Mouse (Mus musculus): ENCODE data around the gene Abca4. TPM values are rescaled to one million over a fixed set of nuclear protein-coding genes. Genes with fewer than 3 reads are reported as not detected.

The Abca4 gene
- polyA plus RNA-seq, 1 experiment from 2014 or later, result 3.3 TPM

GRCm38 (mm10) chr3:122150836-122151235 is 106.6 kb downstream of the Abca4 start:
- Histone ChIP-seq H3K4me2 (no peak overlapping the region), H3K9me3 (no peaks in the 10 kb centered on the region)
- no peak for ATAC-seq (ENCODE audit: low FRiP score, low read depth)

GRCm38 (mm10) chr3:122152431-122152830 is 108.2 kb downstream of the Abca4 start:
- H3K4me1 ChIP-seq (replicated peaks), result no peaks in the 10 kb centered on the region
- no peak overlapping the region for H3K9ac ChIP-seq
- no peak overlapping the region for H3K4me2 ChIP-seq
- no peak overlapping the region for H3K4me3 ChIP-seq
- H3K27me3 ChIP-seq, result no peaks in the 10 kb centered on the region
- H3K27ac ChIP-seq (replicated peaks), result no peak overlapping the region
- peak; percentile 59; the same call in 1 of the 2 replicates for ATAC-seq (ENCODE audit: low FRiP score, low read depth)
- H3K9me3 ChIP-seq, result no peaks in the 10 kb centered on the region
- H3K36me3 ChIP-seq, result no peaks in the 10 kb centered on the region
- 40% methylated on average over 4 of the region's 4 CpGs for WGBS

More at GRCm38 (mm10) chr3:122150836-122151235, 106.6 kb downstream of the Abca4 start:
- Histone ChIP-seq H3K4me1 (replicated peaks) (no peaks in the 10 kb centered on the region), H3K27ac (replicated peaks) (no peak overlapping the region), H3K27me3 (no peaks in the 10 kb centered on the region), H3K4me3 (no peak overlapping the region), H3K9ac (no peak overlapping the region), H3K36me3 (no peaks in the 10 kb centered on the region)
- 81% methylated on average over 7 of the region's 7 CpGs for WGBS

- 81% methylated on average over 2 of the region's 2 CpGs for WGBS
- no peak overlapping the region for H3K27ac ChIP-seq (replicated peaks)
- H3K36me3 ChIP-seq, result no peaks in the 10 kb centered on the region
- no peak for ATAC-seq (ENCODE audit: low FRiP score, low read depth)
- H3K4me3 ChIP-seq, result no peak overlapping the region
- H3K9me3 ChIP-seq, result no peaks in the 10 kb centered on the region
- H3K27me3 ChIP-seq, result no peaks in the 10 kb centered on the region
- H3K9ac ChIP-seq, result no peak overlapping the region
- H3K4me2 ChIP-seq, result no peak overlapping the region
- H3K4me1 ChIP-seq (replicated peaks), result no peaks in the 10 kb centered on the region
Measured at GRCm38 (mm10) chr3:122154080-122154479, 109.8 kb downstream of the Abca4 start.

- H3K4me3 ChIP-seq, result no peak overlapping the region
- H3K4me1 ChIP-seq (replicated peaks), result no peaks in the 10 kb centered on the region
- WGBS, result 87% methylated on average over 1 of the region's 1 CpGs
- no peak for ATAC-seq (ENCODE audit: low FRiP score, low read depth)
- H3K9me3 ChIP-seq, result no peaks in the 10 kb centered on the region
- H3K36me3 ChIP-seq, result no peaks in the 10 kb centered on the region
- no peak overlapping the region for H3K4me2 ChIP-seq
- no peak overlapping the region for H3K9ac ChIP-seq
- no peaks in the 10 kb centered on the region for H3K27me3 ChIP-seq
- no peak overlapping the region for H3K27ac ChIP-seq (replicated peaks)
Measured at GRCm38 (mm10) chr3:122159447-122159846, 115.2 kb downstream of the Abca4 start.

- Histone ChIP-seq H3K27me3 (no peaks in the 10 kb centered on the region), H3K36me3 (no peaks in the 10 kb centered on the region), H3K9ac (no peak overlapping the region), H3K9me3 (no peaks in the 10 kb centered on the region), H3K27ac (replicated peaks) (no peak overlapping the region), H3K4me1 (replicated peaks) (no peaks in the 10 kb centered on the region), H3K4me3 (no peak overlapping the region), H3K4me2 (no peak overlapping the region)
- 43% methylated on average over 10 of the region's 10 CpGs for WGBS
- ATAC-seq (ENCODE audit: low FRiP score, low read depth), result no peak
Measured at GRCm38 (mm10) chr3:122169616-122170178, 125.5 kb downstream of the Abca4 start.

- no peak for ATAC-seq (ENCODE audit: low FRiP score, low read depth)
Measured at GRCm38 (mm10) chr3:122170621-122171309, 126.5 kb downstream of the Abca4 start.

GRCm38 (mm10) chr3:122173526-122174150 is 129.4 kb downstream of the Abca4 start:
- no peaks in the 10 kb centered on the region for H3K4me1 ChIP-seq (replicated peaks)
- H3K4me3 ChIP-seq, result no peak overlapping the region
- no peak for ATAC-seq (ENCODE audit: low FRiP score, low read depth)
- H3K27ac ChIP-seq (replicated peaks), result no peak overlapping the region
- H3K27me3 ChIP-seq, result no peaks in the 10 kb centered on the region
- WGBS, result 52% methylated on average over 15 of the region's 15 CpGs
- H3K4me2 ChIP-seq, result no peak overlapping the region
- no peaks in the 10 kb centered on the region for H3K36me3 ChIP-seq
- H3K9me3 ChIP-seq, result no peaks in the 10 kb centered on the region
- H3K9ac ChIP-seq, result no peak overlapping the region

More at GRCm38 (mm10) chr3:122170621-122171309, 126.5 kb downstream of the Abca4 start:
- H3K4me3 ChIP-seq, result no peak overlapping the region
- no peaks in the 10 kb centered on the region for H3K4me1 ChIP-seq (replicated peaks)
- no peak overlapping the region for H3K4me2 ChIP-seq
- no peaks in the 10 kb centered on the region for H3K9me3 ChIP-seq
- H3K9ac ChIP-seq, result no peak overlapping the region
- H3K27ac ChIP-seq (replicated peaks), result no peak overlapping the region
- 85% methylated on average over 10 of the region's 10 CpGs for WGBS
- no peaks in the 10 kb centered on the region for H3K36me3 ChIP-seq
- no peaks in the 10 kb centered on the region for H3K27me3 ChIP-seq

- no peak overlapping the region for H3K4me2 ChIP-seq
- H3K36me3 ChIP-seq, result no peaks in the 10 kb centered on the region
- 79% methylated on average over 6 of the region's 6 CpGs for WGBS
- no peaks in the 10 kb centered on the region for H3K4me1 ChIP-seq (replicated peaks)
- no peak overlapping the region for H3K4me3 ChIP-seq
- no peaks in the 10 kb centered on the region for H3K27me3 ChIP-seq
- H3K9me3 ChIP-seq, result no peaks in the 10 kb centered on the region
- no peak overlapping the region for H3K27ac ChIP-seq (replicated peaks)
- ATAC-seq (ENCODE audit: low FRiP score, low read depth), result no peak
- H3K9ac ChIP-seq, result no peak overlapping the region
Measured at GRCm38 (mm10) chr3:122176018-122176417, 131.8 kb downstream of the Abca4 start.

GRCm38 (mm10) chr3:122176706-122177390 is 132.6 kb downstream of the Abca4 start:
- H3K9me3 ChIP-seq, result no peaks in the 10 kb centered on the region
- H3K27ac ChIP-seq (replicated peaks), result no peak overlapping the region
- H3K36me3 ChIP-seq, result no peaks in the 10 kb centered on the region
- H3K4me3 ChIP-seq, result no peak overlapping the region
- H3K4me2 ChIP-seq, result no peak overlapping the region
- 86% methylated on average over 8 of the region's 8 CpGs for WGBS
- ATAC-seq (ENCODE audit: low FRiP score, low read depth), result no peak
- no peaks in the 10 kb centered on the region for H3K4me1 ChIP-seq (replicated peaks)
- no peak overlapping the region for H3K9ac ChIP-seq
- no peaks in the 10 kb centered on the region for H3K27me3 ChIP-seq

- 56% methylated on average over 11 of the region's 11 CpGs for WGBS
- no peak overlapping the region for H3K27ac ChIP-seq (replicated peaks)
- no peaks in the 10 kb centered on the region for H3K27me3 ChIP-seq
- H3K4me3 ChIP-seq, result no peak overlapping the region
- H3K4me2 ChIP-seq, result no peak overlapping the region
- H3K9ac ChIP-seq, result no peak overlapping the region
- no peaks in the 10 kb centered on the region for H3K9me3 ChIP-seq
- ATAC-seq (ENCODE audit: low FRiP score, low read depth), result no peak
- H3K36me3 ChIP-seq, result no peaks in the 10 kb centered on the region
- H3K4me1 ChIP-seq (replicated peaks), result no peaks in the 10 kb centered on the region
Measured at GRCm38 (mm10) chr3:122184109-122184508, 139.9 kb downstream of the Abca4 start.

- Histone ChIP-seq H3K4me3 (no peak overlapping the region), H3K9ac (no peak overlapping the region), H3K27me3 (no peaks in the 10 kb centered on the region), H3K4me2 (no peak overlapping the region), H3K9me3 (no peaks in the 10 kb centered on the region), H3K4me1 (replicated peaks) (no peaks in the 10 kb centered on the region), H3K36me3 (no peaks in the 10 kb centered on the region), H3K27ac (replicated peaks) (no peak overlapping the region)
- ATAC-seq (ENCODE audit: low FRiP score, low read depth), result no peak
- 84% methylated on average over 1 of the region's 1 CpGs for WGBS
Measured at GRCm38 (mm10) chr3:122186975-122187374, 142.7 kb downstream of the Abca4 start.
